Mouse (Mus musculus) ES-E14 (cell line): Measurements from ENCODE around the gene Rap1gap. TPM values are rescaled to one million over a fixed set of nuclear protein-coding genes. Genes with fewer than 3 reads are reported as not detected.

Experiments used
- DNase-seq: peaks from one replicate; pipeline ENCODE4 v3.0.0-alpha.2; 2013; ENCODE audit warnings: low read depth, low spot score
- H3K27ac ChIP-seq: 2 replicates; pipeline ENCODE4 v1.5.1; 2012; ENCODE audit warnings: low read depth, mild to moderate bottlenecking, low read length, moderate library complexity, mixed read lengths; ENCODE audit not compliant: poor library complexity, insufficient read depth, severe bottlenecking
- H3K36me3 ChIP-seq: 2 replicates; pipeline ENCODE4 v1.6.1; 2012; ENCODE audit warnings: mild to moderate bottlenecking, low read length, moderate library complexity, mixed read lengths; ENCODE audit not compliant: control insufficient read depth, poor library complexity, insufficient read depth, severe bottlenecking
- H3K4me1 ChIP-seq, 2 experiments: fragments of 150-350 bp in 1 of 2; sonication (generic) in 1 of 2; 2 replicates each; pipeline ENCODE4 v1.6.1; 2012; ENCODE audit warnings: low read length in 2 of 2, mild to moderate bottlenecking in 1 of 2, mixed read lengths in 1 of 2; ENCODE audit not compliant: control insufficient read depth in 2 of 2, insufficient read depth in 2 of 2, poor library complexity in 1 of 2
- H3K4me3 ChIP-seq, 2 experiments: fragments of 150-350 bp in 1 of 2; sonication (generic) in 1 of 2; 2 replicates each; pipeline ENCODE4 v1.5.1; 2012; ENCODE audit warnings: low read length in 2 of 2, low read depth in 1 of 2, mild to moderate bottlenecking in 1 of 2, mixed read lengths in 1 of 2; ENCODE audit not compliant: insufficient read depth in 1 of 2, poor library complexity in 1 of 2, severe bottlenecking in 1 of 2
- H3K9ac ChIP-seq: 2 replicates; pipeline ENCODE4 v1.6.1; 2012; ENCODE audit warnings: low read depth, mild to moderate bottlenecking, low read length, mixed read lengths; ENCODE audit not compliant: poor library complexity, insufficient read depth, severe bottlenecking
- H3K9me3 ChIP-seq: fragments of 150-350 bp; sonication (generic); 2 replicates; pipeline ENCODE4 v1.6.1; 2012; ENCODE audit warnings: low read depth, mild to moderate bottlenecking, low read length; ENCODE audit not compliant: control insufficient read depth, insufficient read depth
- CHD2 ChIP-seq: IDR thresholded peaks from 2 replicates; pipeline ENCODE4 v1.6.1; 2014; ENCODE audit warnings: mild to moderate bottlenecking, low read depth, low read length, inconsistent platforms
- HCFC1 ChIP-seq: IDR thresholded peaks from 2 replicates; pipeline ENCODE4 v1.6.1; 2012; ENCODE audit warnings: low read length, inconsistent platforms, borderline replicate concordance; ENCODE audit not compliant: insufficient read depth
- MAFK ChIP-seq: IDR thresholded peaks from 2 replicates; pipeline ENCODE4 v1.6.1; 2014; ENCODE audit warnings: mild to moderate bottlenecking, low read depth, low read length, inconsistent platforms; ENCODE audit not compliant: insufficient read depth
- ZC3H11A ChIP-seq: IDR thresholded peaks from 2 replicates; pipeline ENCODE4 v1.6.1; 2012; ENCODE audit warnings: low read depth, mild to moderate bottlenecking, inconsistent platforms, low read length, borderline replicate concordance
- ZNF384 ChIP-seq: IDR thresholded peaks from 2 replicates; pipeline ENCODE4 v1.6.1; 2012; ENCODE audit warnings: low read depth, low read length, inconsistent platforms
- in situ Hi-C, 2 experiments: fragments of 600-800 bp; cut with MboI; formaldehyde crosslinking; loops; one replicate each; pipeline ENCODE4 v1.15.1; 2025; ENCODE audit warnings: low sequenced_read_pairs in 2 of 2, inconsistent platforms in 1 of 2; ENCODE audit not compliant: unreplicated experiment in 2 of 2
- total RNA-seq: library from RNA; depleted of rRNA; stranded (reverse); fragments of 300-350 nt; gene quantifications from 2 replicates; pipeline ENCODE4 v1.2.3, GENCODE M21; 2012

Rap1gap gene
- total RNA-seq, 1 experiment, result 13.4 TPM

GRCm38 (mm10) chr4:137648230-137648629 is 16.3 kb upstream of the Rap1gap start:
- Histone ChIP-seq H3K9ac (no peak overlapping the region), H3K9me3 (no peaks in the 10 kb centered on the region), H3K4me1 (peaks cover 0 to 4% of the 10 kb centered on the region in 2 experiments; a peak in 2 of 4 replicates), H3K4me3 (no peak overlapping the region), H3K27ac (no peak overlapping the region), H3K36me3 (peaks cover 74% of the 10 kb centered on the region)
- TF ChIP-seq CHD2 (no peak), MAFK (no peak), ZNF384 (no peak), HCFC1 (no peak), ZC3H11A (no peak)
- in situ Hi-C loops, result no loop called here
- no peak for DNase-seq

- no peak for DNase-seq
- TF ChIP-seq MAFK (no peak), ZC3H11A (no peak), ZNF384 (no peak), HCFC1 (no peak), CHD2 (no peak)
- in situ Hi-C loops, result no loop called here
- Histone ChIP-seq H3K4me1 (peaks cover 0 to 6% of the 10 kb centered on the region in 2 experiments; a peak in 1 of 4 replicates), H3K4me3 (no peak overlapping the region), H3K36me3 (peaks cover 82% of the 10 kb centered on the region), H3K9me3 (no peaks in the 10 kb centered on the region), H3K27ac (no peak overlapping the region), H3K9ac (no peak overlapping the region)
These were observed 13.6 kb upstream of the Rap1gap start for GRCm38 (mm10) chr4:137650912-137651311.

- H3K36me3 ChIP-seq, result peaks cover 84% of the 10 kb centered on the region
- DNase-seq, result no peak
- TF ChIP-seq ZNF384 (no peak), HCFC1 (no peak), CHD2 (no peak), MAFK (no peak), ZC3H11A (no peak)
- H3K9me3 ChIP-seq, result no peaks in the 10 kb centered on the region
- in situ Hi-C loops, result no loop called here
- no peak overlapping the region for H3K9ac ChIP-seq
- peaks cover 0 to 4% of the 10 kb centered on the region in 2 experiments; a peak in 2 of 4 replicates for H3K4me1 ChIP-seq
- no peak overlapping the region for H3K27ac ChIP-seq
- no peak overlapping the region for H3K4me3 ChIP-seq
These were observed 11.6 kb upstream of the Rap1gap start for GRCm38 (mm10) chr4:137652835-137653346.

- Histone ChIP-seq H3K27ac (no peak overlapping the region), H3K36me3 (peaks cover 66% of the 10 kb centered on the region), H3K4me3 (no peak overlapping the region), H3K9ac (no peak overlapping the region), H3K4me1 (peaks cover 4 to 21% of the 10 kb centered on the region in 2 experiments; a peak in 3 of 4 replicates), H3K9me3 (no peaks in the 10 kb centered on the region)
- no peak for TF ChIP-seq ZNF384
- no peak for TF ChIP-seq CHD2
- TF ChIP-seq MAFK, result no peak
- TF ChIP-seq ZC3H11A, result no peak
- no peak for TF ChIP-seq HCFC1
- in situ Hi-C loops, result no loop called here
- no peak for DNase-seq
These were observed 9.1 kb upstream of the Rap1gap start for GRCm38 (mm10) chr4:137655241-137656031.
